Mouse (Mus musculus) liver, embryonic 12.5 days (tissue): ENCODE data around the gene Tpbgl. TPM values are rescaled to one million over a fixed set of nuclear protein-coding genes. Genes with fewer than 3 reads are reported as not detected.

Experiments
- polyA plus RNA-seq: library from polyadenylated mRNA; unstranded; fragments of >200 nt; fragmentation: Nextera tagmentation; extraction: Ambion mirVana; gene quantifications from 2 replicates; pipeline ENCODE4 v1.2.1, GENCODE M21; 2016

Gene Tpbgl
- polyA plus RNA-seq, 1 experiment from 2014 or later, result 0.31 TPM

Other genes with a start within 250 kb of the Tpbgl start
- 2.6 and 3.1 TPM in 2 replicates for gene Gdpd5, start 245.7 kb downstream of the Tpbgl start, polyA plus RNA-seq
- gene Klhl35, start 161.1 kb downstream of the Tpbgl start, polyA plus RNA-seq, result 0.14 and 0.32 TPM in 2 replicates
- gene Rps3, start 143.4 kb downstream of the Tpbgl start, polyA plus RNA-seq, result 688 TPM in 2 replicates
- gene Arrb1, start 91.6 kb downstream of the Tpbgl start, polyA plus RNA-seq, result 134 and 136 TPM in 2 replicates
- gene Slco2b1, start 84.2 kb upstream of the Tpbgl start, polyA plus RNA-seq, result 0.29 and 0.45 TPM in 2 replicates
- not detected in 2 replicates for gene Olfr520, start 103.2 kb upstream of the Tpbgl start, polyA plus RNA-seq
- not detected in 2 replicates for gene Olfr521, start 136.4 kb upstream of the Tpbgl start, polyA plus RNA-seq
- 6.2 and 6.4 TPM in 2 replicates for gene Neu3, start 201.3 kb upstream of the Tpbgl start, polyA plus RNA-seq
- 0.10 TPM in 1 of 2 replicates, not detected in the other for gene Xrra1, start 232.0 kb upstream of the Tpbgl start, polyA plus RNA-seq
- gene Spcs2, start 236.4 kb upstream of the Tpbgl start, polyA plus RNA-seq, result 216 and 224 TPM in 2 replicates